Comparison of ENCODE assay signal across 8 mouse cellular contexts in the genomic region with DNA sequence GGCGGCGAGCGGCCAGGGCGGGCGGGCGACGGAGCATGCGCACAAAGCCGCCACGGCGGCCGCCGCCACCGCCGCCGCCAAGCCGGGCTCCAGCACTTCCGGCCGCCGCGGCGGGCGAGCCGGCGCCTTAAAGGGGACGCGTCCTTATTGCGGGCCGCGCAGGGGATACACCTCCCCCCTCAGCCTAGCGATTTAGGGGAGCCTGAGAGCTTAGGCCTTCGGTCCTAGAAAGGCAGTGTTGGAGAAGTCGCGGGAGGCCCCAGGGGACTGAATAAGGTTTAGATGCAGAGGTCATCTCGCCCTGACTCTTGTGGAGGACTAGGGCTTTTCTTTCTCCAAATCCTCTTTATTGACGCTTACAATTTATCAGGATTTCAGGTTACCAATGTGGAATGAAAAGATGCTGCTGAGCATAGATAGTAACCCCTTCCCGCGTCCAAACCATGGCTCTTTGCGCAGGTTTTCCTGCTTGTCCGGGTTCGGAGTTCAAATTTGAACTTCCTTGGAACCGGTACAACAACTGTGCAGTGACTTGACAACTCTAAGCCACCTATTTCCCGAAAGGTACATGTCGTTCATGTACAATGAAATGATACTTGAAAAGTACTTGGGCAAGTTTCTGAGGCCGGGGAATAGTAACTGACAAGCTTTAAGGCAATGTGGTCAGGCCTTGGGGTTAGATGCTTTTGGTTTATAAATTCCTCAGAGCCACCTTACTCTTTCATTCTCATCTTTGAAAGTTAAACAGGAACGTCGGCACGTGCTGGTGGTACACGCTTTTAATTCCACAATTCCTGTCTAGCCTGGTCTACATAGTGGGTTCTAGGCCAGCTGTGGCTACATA. TPM values are rescaled to one million over a fixed set of nuclear protein-coding genes. Genes with fewer than 3 reads are reported as not detected.
DNase-seq lines count a peak whose midpoint lies in the region; ATAC-seq and TF ChIP-seq lines count a peak whose summit lies in the region.

Gene Gmeb1 (minus strand): TSS at position 89 of the 844 bp plus-strand sequence.

- no peak for TF ChIP-seq EP300 in heart, postnatal 0 days (IDR thresholded peaks at IDR 0.05; ENCODE audit: low read depth)
- no peak for TF ChIP-seq EP300 in liver, postnatal 0 days (IDR thresholded peaks at IDR 0.05; ENCODE audit: low read depth)

- peak within 1 kb of the TSS; percentile 87 for H3K4me2 ChIP-seq in forebrain, embryonic 13.5 days
- peak within 1 kb of the TSS; percentile 63 for H3K4me2 ChIP-seq in heart, postnatal 0 days (ENCODE audit: low read depth, low read length)
- peak within 1 kb of the TSS; percentile 90 for H3K4me2 ChIP-seq in liver, postnatal 0 days (ENCODE audit: low read depth, low read length)
- H3K4me2 ChIP-seq in neural tube, embryonic 14.5 days (ENCODE audit: low read depth, low read length), result peak within 1 kb of the TSS; percentile 86

- peak; percentile 46 to 55 for DNase-seq in CD8-positive naive resting alpha-beta T cell, adult 2 months (ENCODE audit: low read depth in 2 of 2, low spot score in 2 of 2)
- DNase-seq in c-Kit-negative CD71-positive TER-119-positive erythroid progenitor cells, embryonic 14.5 days (ENCODE audit: low read depth, low spot score), result peak; percentile 65
- peak; percentile 78 for DNase-seq in heart, postnatal 0 days (ENCODE audit: low spot score)
- peak; percentile 75 to 89 for DNase-seq in kidney, postnatal 36 days
- DNase-seq in liver, postnatal 0 days, result peak; percentile 84
- DNase-seq in testis, postnatal 10 days (ENCODE audit: low spot score), result peak; percentile 85

- H3K4me3 ChIP-seq in forebrain, embryonic 13.5 days, result peak within 1 kb of the TSS; percentile 86
- peak within 1 kb of the TSS; percentile 89 for H3K4me3 ChIP-seq in heart, postnatal 0 days (ENCODE audit: low read depth, low read length)
- peak within 1 kb of the TSS; percentile 76 for H3K4me3 ChIP-seq in liver, postnatal 0 days (ENCODE audit: low read depth, low read length)
- peak within 1 kb of the TSS; percentile 81 for H3K4me3 ChIP-seq in neural tube, embryonic 14.5 days (ENCODE audit: low read depth, low read length)

- WGBS in forebrain, embryonic 13.5 days, result 19% methylated on average over 33 of the region's 49 CpGs
- 10% methylated on average over 47 of the region's 49 CpGs for WGBS in heart, postnatal 0 days
- 13% methylated on average over 31 of the region's 49 CpGs for WGBS in liver, postnatal 0 days (ENCODE audit: insufficient replicate concordance)
- 19% methylated on average over 41 of the region's 49 CpGs for WGBS in neural tube, embryonic 14.5 days

- ATAC-seq in forebrain, embryonic 13.5 days, result peak; percentile 92
- peak; percentile 83 for ATAC-seq in heart, postnatal 0 days (ENCODE audit: insufficient read depth, low read depth)
- ATAC-seq in liver, postnatal 0 days, result peak; percentile 88
- ATAC-seq in neural tube, embryonic 14.5 days (ENCODE audit: low read depth), result peak; percentile 93

- H3K9ac ChIP-seq in forebrain, embryonic 13.5 days, result peak within 1 kb of the TSS; percentile 93
- peak within 1 kb of the TSS; percentile 97 for H3K9ac ChIP-seq in heart, postnatal 0 days (replicated peaks; ENCODE audit: low read depth, low read length)
- peak within 1 kb of the TSS; percentile 87 for H3K9ac ChIP-seq in liver, postnatal 0 days (replicated peaks)
- peak within 1 kb of the TSS; percentile 98 for H3K9ac ChIP-seq in neural tube, embryonic 14.5 days (replicated peaks; ENCODE audit: low read depth, low read length)

- no peaks in the 10 kb centered on the region for H3K36me3 ChIP-seq in forebrain, embryonic 13.5 days (ENCODE audit: poor library complexity, severe bottlenecking)
- no peaks in the 10 kb centered on the region for H3K36me3 ChIP-seq in heart, postnatal 0 days (replicated peaks; ENCODE audit: control insufficient read depth, insufficient read depth, low read length)
- H3K36me3 ChIP-seq in liver, postnatal 0 days (replicated peaks; ENCODE audit: insufficient read depth, low read length), result no peaks in the 10 kb centered on the region; the same call in 1 of the 2 replicates
- no peaks in the 10 kb centered on the region for H3K36me3 ChIP-seq in neural tube, embryonic 14.5 days (ENCODE audit: control insufficient read depth, insufficient read depth, low read length)

- no peak for TF ChIP-seq CTCF in heart, postnatal 0 days (IDR thresholded peaks at IDR 0.05; ENCODE audit: low read depth)
- TF ChIP-seq CTCF in liver, postnatal 0 days (IDR thresholded peaks at IDR 0.05; ENCODE audit: low read depth), result no peak

- peaks cover 23% of the 10 kb centered on the region for H3K4me1 ChIP-seq in forebrain, embryonic 13.5 days
- peaks cover 10% of the 10 kb centered on the region for H3K4me1 ChIP-seq in heart, postnatal 0 days (ENCODE audit: control insufficient read depth, insufficient read depth)
- peaks cover 18% of the 10 kb centered on the region for H3K4me1 ChIP-seq in liver, postnatal 0 days (ENCODE audit: insufficient read depth)
- H3K4me1 ChIP-seq in neural tube, embryonic 14.5 days (ENCODE audit: control insufficient read depth, insufficient read depth, low read length), result peaks cover 8% of the 10 kb centered on the region

- H3K9me3 ChIP-seq in forebrain, embryonic 13.5 days (replicated peaks), result no peaks in the 10 kb centered on the region
- H3K9me3 ChIP-seq in heart, postnatal 0 days (replicated peaks; ENCODE audit: control insufficient read depth, low read length), result no peaks in the 10 kb centered on the region
- no peaks in the 10 kb centered on the region for H3K9me3 ChIP-seq in liver, postnatal 0 days (ENCODE audit: low read length)
- H3K9me3 ChIP-seq in neural tube, embryonic 14.5 days (ENCODE audit: control insufficient read depth, low read length), result no peaks in the 10 kb centered on the region

- H3K27me3 ChIP-seq in forebrain, embryonic 13.5 days, result no peaks in the 10 kb centered on the region
- H3K27me3 ChIP-seq in heart, postnatal 0 days (ENCODE audit: control insufficient read depth, insufficient read depth, low read length), result no peaks in the 10 kb centered on the region
- no peaks in the 10 kb centered on the region for H3K27me3 ChIP-seq in liver, postnatal 0 days (ENCODE audit: insufficient read depth, low read length)
- H3K27me3 ChIP-seq in neural tube, embryonic 14.5 days (ENCODE audit: control insufficient read depth, insufficient read depth, low read length), result no peaks in the 10 kb centered on the region

- peak within 1 kb of the TSS; percentile 90 for H3K27ac ChIP-seq in forebrain, embryonic 13.5 days
- peak within 1 kb of the TSS; percentile 98 for H3K27ac ChIP-seq in heart, postnatal 0 days (ENCODE audit: low read depth)
- peak within 1 kb of the TSS; percentile 94 for H3K27ac ChIP-seq in liver, postnatal 0 days (ENCODE audit: low read depth)
- peak within 1 kb of the TSS; percentile 87 for H3K27ac ChIP-seq in neural tube, embryonic 14.5 days (ENCODE audit: low read depth, low read length)

RNA-seq across cellular contexts. Expression of gene Gmeb1, which starts in this region (rescaled TPM):
- 50.0 and 55.3 TPM in 2 replicates for polyA plus RNA-seq in forebrain, embryonic 13.5 days (2015; fragmentation: Nextera tagmentation; extraction: Ambion mirVana)
- 7.6 and 12.4 TPM in 2 replicates for total RNA-seq in heart, postnatal 0 days (2014; rRNA removed; ENCODE audit: low replicate concordance)
- 16.4 and 17.0 TPM in 2 replicates for polyA plus RNA-seq in heart, postnatal 0 days (2015; fragmentation: Nextera tagmentation; extraction: Ambion mirVana)
- 6.9 and 8.9 TPM in 2 replicates for polyA plus RNA-seq in liver, postnatal 0 days (2015; fragmentation: Nextera tagmentation; extraction: Ambion mirVana)
- polyA plus RNA-seq in neural tube, embryonic 14.5 days (2014; fragmentation: Nextera tagmentation; extraction: Ambion mirVana), result 38.1 and 38.3 TPM in 2 replicates

Comparison
In these comparisons a context has a peak if more than half of its experiments do, and no peak if none do; other contexts are left out.
1. Peak in every context shown above with its lines: DNase-seq, ATAC-seq, H3K4me3 ChIP-seq and H3K27ac ChIP-seq.